Mouse (Mus musculus) testis, adult 2 months (tissue): Measurements from ENCODE around the gene Tpbpb. TPM values are rescaled to one million over a fixed set of nuclear protein-coding genes. Genes with fewer than 3 reads are reported as not detected.
"Not testable (repeated sequence)": the region's sequence is repeated elsewhere in the genome, so short reads cannot be mapped to it uniquely, and the experiment has no call there.

ENCODE experiments used
- H3K27ac ChIP-seq: fragments of 200-500 bp; 2 replicates; pipeline ENCODE4 v1.5.1; 2012; ENCODE audit warnings: low read depth, low read length; ENCODE audit not compliant: control insufficient read depth, insufficient read depth
- H3K27me3 ChIP-seq: fragments of 200-500 bp; 2 replicates; pipeline ENCODE4 v1.6.1; 2012; ENCODE audit warnings: mild to moderate bottlenecking, low read length, moderate library complexity; ENCODE audit not compliant: control insufficient read depth, insufficient read depth
- H3K36me3 ChIP-seq: fragments of 200-500 bp; 2 replicates; pipeline ENCODE4 v1.6.1; 2012; ENCODE audit warnings: mild to moderate bottlenecking, low read length; ENCODE audit not compliant: control insufficient read depth, insufficient read depth
- H3K4me1 ChIP-seq: fragments of 200-500 bp; 2 replicates; pipeline ENCODE4 v1.6.1; 2012; ENCODE audit warnings: low read length; ENCODE audit not compliant: control insufficient read depth, insufficient read depth
- H3K4me3 ChIP-seq: fragments of 200-500 bp; 2 replicates; pipeline ENCODE4 v1.5.1; 2012; ENCODE audit warnings: low read depth, mild to moderate bottlenecking, low read length, moderate library complexity, mixed read lengths; ENCODE audit not compliant: control insufficient read depth
- CTCF ChIP-seq: fragments of 200-500 bp; IDR thresholded peaks from 2 replicates; pipeline ENCODE4 v1.5.1; 2012; ENCODE audit warnings: low read depth, mild to moderate bottlenecking, inconsistent platforms, low read length, moderate library complexity; ENCODE audit not compliant: control insufficient read depth, insufficient read depth, insufficient replicate concordance
- POLR2A ChIP-seq: fragments of 200-500 bp; IDR thresholded peaks from 2 replicates; pipeline ENCODE4 v1.6.1; 2012; ENCODE audit warnings: low read depth, mild to moderate bottlenecking, inconsistent platforms, low read length, moderate library complexity; ENCODE audit not compliant: control insufficient read depth
- polyA plus RNA-seq: library from polyadenylated mRNA; depleted of rRNA; stranded (reverse); fragments of >200 nt; gene quantifications from 2 replicates; pipeline ENCODE4 v1.2.3, GENCODE M21; 2012; rRNA removed

Tpbpb gene
- not detected in 2 replicates for polyA plus RNA-seq

DNA sequence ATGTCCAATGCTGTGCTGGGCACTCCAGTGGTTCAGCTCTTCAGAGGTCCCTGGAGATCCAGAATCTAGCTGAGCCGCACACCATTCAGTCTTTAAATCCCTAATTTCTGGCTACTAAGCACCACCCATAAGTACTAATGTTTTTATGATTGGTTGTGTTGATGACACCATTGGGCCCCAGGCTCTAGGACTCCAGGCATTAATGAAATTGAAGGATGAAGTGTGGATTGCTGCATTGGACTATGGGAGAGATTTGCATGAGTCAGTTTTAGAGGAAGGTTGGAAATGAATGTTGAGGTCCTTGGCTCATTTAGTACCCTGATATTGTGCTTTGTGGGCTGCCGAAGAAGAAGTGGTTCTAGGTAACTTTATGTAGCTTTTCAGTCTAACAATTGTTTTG lies at the start of gene Tpbpb:
Tpbpb (minus strand) TSS at position 101 of the 400 bp plus-strand sequence.
- H3K36me3 ChIP-seq, H3K27ac ChIP-seq, H3K4me3 ChIP-seq, H3K4me1 ChIP-seq, H3K27me3 ChIP-seq: not testable (repeated sequence)

DNA sequence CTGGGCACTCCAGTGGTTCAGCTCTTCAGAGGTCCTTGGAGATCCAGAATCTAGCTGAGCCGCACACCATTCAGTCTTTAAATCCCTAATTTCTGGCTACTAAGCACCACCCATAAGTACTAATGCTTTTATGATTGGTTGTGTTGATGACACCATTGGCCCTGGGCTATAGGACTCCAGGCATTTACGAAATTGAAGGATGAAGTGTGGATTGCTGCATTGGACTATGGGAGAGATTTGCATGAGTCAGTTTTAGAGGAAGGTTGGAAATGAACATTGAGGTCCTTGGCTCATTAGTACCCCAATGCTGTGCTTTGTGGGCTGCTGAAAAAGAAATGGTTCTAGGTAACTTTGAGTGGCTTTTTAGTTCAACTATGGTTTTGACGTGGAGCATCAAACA lies 37.2 kb upstream of the Tpbpb start, which contains the start of gene Tpbpa:
Tpbpa (minus strand) TSS at position 101 of the 400 bp plus-strand sequence.
- not testable (repeated sequence) for H3K27me3 ChIP-seq, H3K36me3 ChIP-seq, H3K4me3 ChIP-seq, H3K4me1 ChIP-seq, H3K27ac ChIP-seq

DNA sequence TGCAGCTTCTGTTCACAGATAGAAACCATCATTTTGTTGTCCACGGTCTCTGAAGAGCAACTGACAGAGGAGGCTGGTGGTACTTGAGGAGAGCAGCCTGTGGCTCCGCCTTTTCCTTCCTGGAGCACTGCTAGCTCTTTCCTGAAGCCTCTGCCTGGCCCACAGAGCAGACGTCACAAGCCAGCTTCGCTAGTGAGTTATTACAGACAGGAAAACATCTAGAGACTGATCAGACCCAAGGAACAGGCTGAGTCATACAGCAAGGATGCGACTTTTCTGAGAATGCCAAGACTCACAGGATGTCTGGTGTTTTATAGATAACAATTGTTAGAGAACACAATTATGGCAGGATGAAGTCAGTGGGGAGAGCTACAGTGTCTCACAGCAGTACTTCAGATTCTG lies 31.8 kb upstream of the Tpbpb start, which contains the start of the genes Gm49391 and Ctla2a:
Gm49391 (minus strand) TSS at position 72 of the 402 bp plus-strand sequence.
Ctla2a (minus strand) TSS at position 126 of the 402 bp plus-strand sequence.
- no peaks in the 10 kb centered on the region for H3K36me3 ChIP-seq
- H3K27ac ChIP-seq: no peak within 1 kb of the TSS
- H3K27me3 ChIP-seq: no peaks in the 10 kb centered on the region
- no peaks in the 10 kb centered on the region for H3K4me1 ChIP-seq
- no peak within 1 kb of the TSS for H3K4me3 ChIP-seq
- TF ChIP-seq POLR2A (no peak), CTCF (no peak)

DNA sequence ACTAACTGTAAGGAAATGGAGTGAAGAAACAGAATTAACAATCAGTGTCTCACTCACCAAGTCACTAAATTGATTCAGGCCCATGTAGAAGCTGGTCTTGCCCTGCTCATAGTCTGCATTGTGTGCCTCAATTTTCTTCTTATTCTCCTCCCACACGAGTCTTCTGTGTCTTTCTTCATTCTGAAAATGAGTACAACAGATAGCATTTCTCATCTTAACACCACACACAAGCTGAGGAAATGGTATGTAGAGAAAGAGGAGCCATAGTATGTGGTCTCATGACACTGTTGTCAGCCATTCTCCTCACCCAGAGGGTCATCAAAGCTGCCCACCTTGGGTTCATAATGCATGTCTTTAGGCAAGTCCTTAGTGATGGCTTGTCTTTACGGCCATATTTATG lies 30.8 kb upstream of the Tpbpb start, which contains the start of gene Gm49393:
Gm49393 (minus strand) TSS at position 101 of the 400 bp plus-strand sequence.
- not testable (repeated sequence) for H3K4me3 ChIP-seq, H3K27me3 ChIP-seq, H3K4me1 ChIP-seq

DNA sequence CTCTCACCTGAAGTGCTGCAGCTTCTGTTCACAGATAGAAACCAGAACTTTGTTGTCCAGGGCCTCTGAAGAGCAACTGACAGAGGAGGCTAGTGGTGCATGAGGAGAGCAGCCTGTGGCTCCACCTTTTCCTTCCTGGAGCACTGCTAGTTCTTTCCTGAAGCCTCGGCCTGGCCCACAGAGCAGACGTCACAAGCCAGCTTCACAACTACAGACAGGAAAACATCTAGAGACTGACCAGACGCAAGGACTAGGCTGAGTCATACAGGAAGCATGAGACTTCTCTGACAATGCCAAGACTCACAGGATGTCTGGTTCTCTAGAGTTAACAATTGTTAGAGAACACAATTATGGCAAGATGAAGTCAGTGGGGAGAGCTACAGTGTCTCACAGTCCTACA lies 7.4 kb downstream of the Tpbpb start, which contains the start of gene Ctla2b:
Ctla2b (minus strand) TSS at position 120 of the 400 bp plus-strand sequence.
- Histone ChIP-seq H3K36me3 (no peaks in the 10 kb centered on the region), H3K27me3 (no peaks in the 10 kb centered on the region), H3K27ac (no peak within 1 kb of the TSS), H3K4me1 (no peaks in the 10 kb centered on the region), H3K4me3 (no peak within 1 kb of the TSS)
- no peak for TF ChIP-seq CTCF
- TF ChIP-seq POLR2A: no peak

More for the DNA sequence above, 30.8 kb upstream of the Tpbpb start, which contains the start of gene Gm49393:
- not testable (repeated sequence) for H3K27ac ChIP-seq, H3K36me3 ChIP-seq

DNA sequence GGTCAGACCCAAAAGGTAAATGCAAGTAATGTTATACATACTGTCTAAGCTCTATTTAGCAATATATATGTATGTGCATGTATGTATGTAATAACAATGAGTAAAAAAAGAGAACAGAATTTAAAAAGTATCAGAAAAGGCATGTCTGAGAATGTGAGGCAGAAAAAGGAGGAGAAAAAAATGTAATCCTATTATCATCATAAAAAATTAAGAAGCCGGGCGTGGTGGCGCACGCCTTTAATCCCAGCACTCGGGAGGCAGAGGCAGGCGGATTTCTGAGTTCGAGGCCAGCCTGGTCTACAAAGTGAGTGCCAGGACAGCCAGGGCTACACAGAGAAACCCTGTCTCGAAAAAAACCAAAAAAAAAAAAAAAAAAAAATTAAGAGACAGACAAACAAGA lies 7.9 kb downstream of the Tpbpb start, which contains the start of gene Gm49392:
Gm49392 (minus strand) TSS at position 101 of the 400 bp plus-strand sequence.
- not testable (repeated sequence) for H3K27ac ChIP-seq, H3K36me3 ChIP-seq, H3K4me3 ChIP-seq, H3K27me3 ChIP-seq, H3K4me1 ChIP-seq

DNA sequence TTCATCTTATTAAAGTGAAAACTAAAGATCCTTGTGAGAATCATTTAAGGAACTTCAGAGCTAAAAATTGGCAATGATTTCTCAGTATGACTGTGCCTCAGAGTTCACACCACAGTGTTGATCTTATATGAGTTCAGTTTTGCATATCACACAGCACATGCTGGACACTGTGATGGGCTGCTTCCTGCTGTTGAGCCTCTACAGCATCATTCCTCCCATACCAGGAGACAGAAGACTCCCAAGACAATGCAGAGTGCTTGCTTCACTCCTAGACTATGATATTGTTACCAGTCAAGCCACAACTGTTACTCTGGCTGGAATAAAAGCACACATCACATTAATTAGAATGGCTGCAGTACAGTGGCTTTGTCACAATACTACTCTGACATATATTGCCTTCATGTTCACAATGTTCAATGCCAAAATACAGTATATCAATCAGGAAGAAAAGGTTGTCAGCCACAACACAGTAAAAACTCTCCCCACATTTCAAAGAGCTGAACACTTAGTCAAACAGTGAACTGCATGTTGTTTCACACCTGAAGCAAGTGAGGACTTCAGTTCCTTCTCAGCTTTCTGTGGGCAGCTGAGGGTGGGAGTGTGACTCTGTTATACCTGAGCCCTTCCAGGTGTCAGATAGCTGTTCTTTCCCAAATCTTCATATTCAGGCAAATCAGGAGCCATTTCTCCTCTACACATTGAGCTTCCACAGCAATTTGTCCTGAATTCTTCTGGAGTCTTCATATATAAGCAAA lies 9.1 kb downstream of the Tpbpb start:
- Histone ChIP-seq H3K36me3 (no peaks in the 10 kb centered on the region), H3K27ac (no peak overlapping the region), H3K27me3 (no peaks in the 10 kb centered on the region), H3K4me1 (no peaks in the 10 kb centered on the region), H3K4me3 (no peak overlapping the region)
- TF ChIP-seq POLR2A: no peak
- no peak for TF ChIP-seq CTCF

DNA sequence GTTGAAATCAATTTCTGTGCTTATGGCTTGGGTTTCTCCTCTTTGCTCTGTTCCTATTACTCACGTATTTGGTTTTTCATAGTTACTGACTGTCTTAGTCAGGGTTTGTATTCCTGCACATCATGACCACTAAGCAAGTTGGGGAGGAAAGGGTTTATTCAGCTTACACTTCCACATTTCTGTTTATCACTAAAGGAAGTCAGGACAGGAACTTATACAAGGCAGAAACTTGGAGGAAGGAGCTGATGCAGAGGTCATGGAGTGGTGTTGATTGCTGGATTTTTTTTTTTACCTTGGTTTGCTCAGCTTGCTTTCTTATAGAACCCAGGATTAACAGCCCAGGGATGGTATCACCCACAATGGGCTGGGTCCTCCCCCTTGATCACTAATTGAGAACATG lies 12.4 kb downstream of the Tpbpb start:
- Histone ChIP-seq H3K27ac (no peak overlapping the region), H3K27me3 (no peaks in the 10 kb centered on the region), H3K4me3 (no peak overlapping the region), H3K4me1 (no peaks in the 10 kb centered on the region), H3K36me3 (no peaks in the 10 kb centered on the region)
- TF ChIP-seq POLR2A: no peak
- TF ChIP-seq CTCF: no peak
